Mouse (Mus musculus) MEL-GATA-1-ER (cell line): Measurements from ENCODE around the gene Fcamr.

ENCODE experiments used
- DNase-seq: peaks from one replicate; pipeline ENCODE4 v3.0.0-alpha.2; 2012; ENCODE audit warnings: low read depth; ENCODE audit errors: extremely low read depth

Fcamr gene

DNA sequence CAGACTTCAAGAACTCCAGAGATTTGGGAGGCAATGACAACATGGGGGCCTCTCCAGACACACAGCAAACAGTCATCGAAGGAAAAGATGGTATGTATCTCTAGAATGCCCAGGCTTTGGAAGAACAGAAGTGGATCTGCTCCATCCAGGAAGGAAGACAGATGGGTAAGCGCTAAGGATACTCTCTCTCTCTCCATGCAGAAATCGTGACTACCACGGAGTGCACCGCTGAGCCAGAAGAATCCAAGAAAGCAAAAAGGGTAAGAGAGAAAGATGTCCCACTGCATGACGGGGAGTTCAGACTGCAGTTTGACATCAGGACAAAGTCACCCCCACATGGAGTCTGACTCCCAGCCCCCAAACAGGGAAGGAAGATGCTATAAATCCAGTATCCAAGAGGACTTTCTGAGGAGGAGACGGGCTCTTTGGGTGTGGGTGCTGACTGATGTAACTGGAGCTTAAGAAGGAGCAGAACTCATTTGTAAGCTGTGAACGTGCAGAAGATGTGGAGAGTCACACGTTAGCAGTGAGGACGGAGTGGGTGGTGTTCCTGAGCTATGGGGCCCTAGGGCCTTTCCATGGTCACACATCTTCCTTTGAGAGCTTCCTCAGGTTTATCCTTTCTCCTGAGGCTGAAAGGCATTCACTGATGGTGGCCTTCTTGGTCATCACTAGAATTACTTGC, 49.0 kb downstream of the Fcamr start:
- DNase-seq, result no peak

DNA sequence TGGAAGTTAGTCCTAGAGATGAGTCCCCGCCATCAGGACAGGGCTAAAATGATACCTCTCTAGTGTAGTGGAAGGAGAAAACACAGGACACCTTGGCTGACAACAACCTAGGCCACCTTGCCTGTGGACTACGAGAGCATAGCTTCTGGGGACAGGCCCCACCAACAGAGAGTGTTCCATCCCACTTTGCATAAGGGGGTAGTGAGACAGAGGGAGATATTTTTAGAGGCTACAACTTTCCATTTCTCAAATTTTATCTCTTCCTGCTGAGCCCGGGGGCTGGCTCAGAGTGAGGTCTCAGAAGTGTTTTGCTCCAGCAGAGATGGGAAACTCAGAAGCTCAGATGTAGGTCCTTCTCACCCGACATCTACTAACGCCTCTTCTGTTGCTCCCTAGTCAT, 49.7 kb downstream of the Fcamr start:
- no peak for DNase-seq

DNA sequence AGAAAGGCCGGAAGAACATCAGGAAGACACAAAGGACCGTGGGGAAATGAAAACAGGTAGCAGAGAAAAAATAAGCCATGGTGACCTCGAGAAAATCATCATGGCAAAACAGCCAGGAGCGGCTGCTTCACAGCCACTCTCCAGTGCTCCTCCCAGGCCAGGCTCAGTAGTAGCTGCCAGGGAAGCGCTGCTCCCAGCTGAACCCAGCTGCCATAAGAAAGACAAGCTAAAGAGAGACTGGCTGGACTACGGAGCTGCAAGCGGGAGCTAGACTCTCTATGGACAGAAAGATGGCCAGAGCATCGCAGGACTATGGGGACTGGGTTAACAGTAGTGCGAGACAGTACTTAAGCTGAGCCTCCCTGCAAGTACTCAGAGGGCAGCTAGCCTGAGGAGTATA, 54.1 kb downstream of the Fcamr start:
- no peak for DNase-seq

DNA sequence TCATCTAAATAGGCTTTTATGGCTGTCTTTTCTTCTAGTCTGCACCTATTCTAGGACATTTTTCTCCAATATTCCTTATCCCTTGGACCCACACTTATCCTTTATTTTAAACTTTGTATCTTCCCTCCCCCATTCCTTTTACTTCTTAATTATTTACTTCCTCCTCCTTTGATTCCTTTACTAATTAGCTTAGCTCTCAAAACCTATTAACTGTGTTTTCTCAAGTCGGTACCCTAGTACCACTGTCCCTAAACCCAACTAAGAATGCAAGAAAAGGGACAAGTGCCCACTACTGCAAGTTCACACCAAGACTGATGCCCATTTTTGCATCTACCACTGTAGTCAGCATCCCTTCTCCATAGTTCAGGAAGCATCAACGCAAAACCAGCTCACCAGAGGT, 55.0 kb downstream of the Fcamr start:
- no peak for DNase-seq

DNA sequence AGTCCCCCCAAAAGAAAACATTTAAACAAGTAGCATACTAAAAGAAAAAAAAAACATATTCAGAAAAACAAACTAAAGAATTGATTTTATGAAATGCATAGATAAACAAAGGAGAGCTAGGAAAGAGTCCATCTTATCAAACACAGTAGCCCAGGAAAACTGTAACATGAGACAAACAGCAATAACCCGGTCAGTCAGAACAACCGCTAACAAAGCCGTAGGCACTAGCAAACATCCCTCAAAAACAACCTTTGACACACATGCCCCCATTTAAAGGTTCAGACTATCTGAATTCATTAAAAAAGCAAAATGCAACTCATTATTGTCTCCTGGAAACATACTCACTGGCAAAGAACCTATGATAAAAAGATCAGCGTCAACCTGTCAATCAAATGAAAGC, 56.8 kb downstream of the Fcamr start:
- DNase-seq, result no peak

DNA sequence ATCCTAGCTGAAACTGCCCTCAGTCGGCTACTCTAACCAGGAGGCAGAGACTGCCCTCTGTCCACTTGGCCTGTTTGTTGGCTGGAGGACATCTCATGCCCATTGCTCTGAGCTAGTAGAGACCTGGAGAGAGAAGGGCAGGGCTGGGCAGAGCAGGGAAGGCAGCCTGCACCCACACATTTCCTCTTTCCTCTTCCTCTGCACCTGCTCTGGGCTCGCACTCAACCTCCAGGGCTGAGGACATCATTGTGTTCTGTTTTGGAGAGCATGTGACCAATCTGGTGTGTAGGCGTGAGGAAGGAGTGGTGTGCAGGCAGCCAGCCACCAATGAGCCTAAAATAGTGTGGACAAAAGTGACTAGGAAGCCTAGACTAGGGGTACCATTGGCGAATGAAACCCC, 63.5 kb downstream of the Fcamr start:
- no peak for DNase-seq
